Mouse (Mus musculus): Measurements from ENCODE around the gene Aifm2. TPM values are rescaled to one million over a fixed set of nuclear protein-coding genes. Genes with fewer than 3 reads are reported as not detected.

Aifm2 gene
- 10.8 and 12.4 TPM in 2 replicates for polyA plus RNA-seq (2015; fragmentation: Nextera tagmentation; extraction: Ambion mirVana)

DNA sequence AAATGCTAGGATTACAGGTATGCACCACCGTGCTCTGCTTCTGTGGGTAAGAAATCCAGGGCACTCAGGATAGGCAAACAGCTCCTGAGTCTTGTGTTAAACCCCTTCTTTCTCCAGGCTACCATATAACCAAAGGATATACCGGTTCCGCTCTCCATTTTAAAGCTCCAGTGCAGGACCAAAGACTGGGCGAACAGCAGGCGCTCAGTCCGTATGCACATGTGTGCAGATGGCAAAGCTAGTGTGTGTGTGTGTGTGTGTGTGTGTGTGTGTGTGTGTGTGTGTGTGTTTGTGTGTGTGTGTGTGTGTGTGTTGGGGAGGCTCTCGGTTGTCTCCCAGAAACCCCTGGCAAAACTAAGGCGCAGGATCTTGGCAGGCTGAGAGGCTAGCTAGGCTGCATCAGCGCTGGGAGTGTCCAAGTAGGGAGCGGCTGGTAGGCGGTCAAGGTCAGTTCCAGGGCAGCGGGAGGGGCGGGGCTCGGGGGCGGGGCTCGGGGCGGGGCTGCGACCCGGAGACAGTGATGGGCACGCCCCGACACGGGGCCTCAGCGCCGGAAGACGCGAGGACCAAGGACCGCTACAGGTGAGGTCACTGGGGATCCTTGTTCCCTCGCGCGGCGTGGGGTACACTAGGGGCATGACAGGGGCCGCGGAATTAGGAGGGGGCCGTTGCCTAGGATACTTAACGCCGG is at the start of gene Aifm2:
TSS of gene Aifm2 (plus strand) at position 493 of the 691 bp plus-strand sequence.
- H3K4me3 ChIP-seq (replicated peaks) = peak within 1 kb of the TSS; percentile 56
- peak; percentile 77 for ATAC-seq (ENCODE audit: insufficient number of reproducible peaks, low FRiP score, low TSS enrichment, low read depth)
- H3K36me3 ChIP-seq = no peaks in the 10 kb centered on the region
- no peaks in the 10 kb centered on the region for H3K27me3 ChIP-seq
- H3K9ac ChIP-seq = peak within 1 kb of the TSS; percentile 33; the same call in 1 of the 2 replicates
- H3K27ac ChIP-seq (replicated peaks) = no peak within 1 kb of the TSS
- peak within 1 kb of the TSS; percentile 85 for H3K4me2 ChIP-seq (replicated peaks)
- no peaks in the 10 kb centered on the region for H3K9me3 ChIP-seq (replicated peaks)
- peaks cover 5% of the 10 kb centered on the region; the same call in 1 of the 2 replicates for H3K4me1 ChIP-seq
- 13% methylated on average over 33 of the region's 36 CpGs for WGBS

DNA sequence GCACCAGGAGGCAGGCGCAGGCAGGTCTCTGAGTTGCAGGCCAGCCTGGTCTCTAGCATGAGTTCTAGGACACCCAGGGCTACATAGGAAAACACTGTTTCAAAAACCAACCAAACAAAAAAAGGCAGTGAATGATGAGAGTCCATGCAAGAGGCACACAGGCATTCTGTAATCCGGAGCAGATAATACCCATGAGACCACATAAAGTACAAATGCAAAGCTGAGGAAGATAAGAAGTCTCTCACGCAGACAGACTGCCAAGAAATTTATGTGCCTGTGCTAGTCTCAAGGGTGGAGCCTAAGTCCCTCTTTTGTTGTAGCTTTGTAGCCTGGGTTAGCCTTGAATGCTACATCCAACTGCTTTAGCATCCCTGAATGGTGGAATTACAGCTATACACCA is 49.4 kb upstream of the Aifm2 start:
- no peaks in the 10 kb centered on the region for H3K9me3 ChIP-seq (replicated peaks)
- H3K4me1 ChIP-seq = peaks cover 4% of the 10 kb centered on the region; the same call in 1 of the 2 replicates
- H3K36me3 ChIP-seq = peaks cover 71% of the 10 kb centered on the region
- no peak overlapping the region for H3K9ac ChIP-seq
- no peak overlapping the region for H3K4me3 ChIP-seq (replicated peaks)
- H3K27ac ChIP-seq (replicated peaks) = no peak overlapping the region
- no peak overlapping the region for H3K4me2 ChIP-seq (replicated peaks)
- WGBS = 89% methylated on average over 3 of the region's 3 CpGs
- no peak for ATAC-seq (ENCODE audit: insufficient number of reproducible peaks, low FRiP score, low TSS enrichment, low read depth)
- no peaks in the 10 kb centered on the region for H3K27me3 ChIP-seq

DNA sequence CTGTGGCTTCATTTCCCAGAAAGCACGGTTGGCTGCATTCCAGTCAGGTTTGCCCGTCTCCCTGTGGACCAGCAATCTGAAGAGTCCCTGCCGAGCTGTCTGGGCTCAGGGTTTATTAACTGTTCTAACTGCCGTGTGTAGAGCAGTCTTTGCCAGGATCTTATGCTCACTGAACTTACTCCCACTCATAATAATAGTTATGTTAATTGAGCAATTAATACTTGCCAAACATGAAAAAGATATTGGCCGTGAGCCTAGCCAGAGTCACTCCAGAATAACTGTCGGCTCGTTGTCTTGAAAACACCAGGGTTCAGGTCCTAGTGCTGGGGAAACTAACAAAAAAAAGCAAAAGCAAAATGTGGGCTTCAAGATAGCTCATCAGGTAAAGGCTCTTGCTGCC is 45.8 kb upstream of the Aifm2 start:
- ATAC-seq (ENCODE audit: insufficient number of reproducible peaks, low FRiP score, low TSS enrichment, low read depth) = no peak
- no peaks in the 10 kb centered on the region for H3K4me1 ChIP-seq
- peaks cover 82% of the 10 kb centered on the region for H3K36me3 ChIP-seq
- H3K4me3 ChIP-seq (replicated peaks) = no peak overlapping the region
- 80% methylated on average over 7 of the region's 7 CpGs for WGBS
- H3K4me2 ChIP-seq (replicated peaks) = no peak overlapping the region
- H3K27ac ChIP-seq (replicated peaks) = no peak overlapping the region
- H3K9me3 ChIP-seq (replicated peaks) = no peaks in the 10 kb centered on the region
- H3K9ac ChIP-seq = no peak overlapping the region
- H3K27me3 ChIP-seq = no peaks in the 10 kb centered on the region

DNA sequence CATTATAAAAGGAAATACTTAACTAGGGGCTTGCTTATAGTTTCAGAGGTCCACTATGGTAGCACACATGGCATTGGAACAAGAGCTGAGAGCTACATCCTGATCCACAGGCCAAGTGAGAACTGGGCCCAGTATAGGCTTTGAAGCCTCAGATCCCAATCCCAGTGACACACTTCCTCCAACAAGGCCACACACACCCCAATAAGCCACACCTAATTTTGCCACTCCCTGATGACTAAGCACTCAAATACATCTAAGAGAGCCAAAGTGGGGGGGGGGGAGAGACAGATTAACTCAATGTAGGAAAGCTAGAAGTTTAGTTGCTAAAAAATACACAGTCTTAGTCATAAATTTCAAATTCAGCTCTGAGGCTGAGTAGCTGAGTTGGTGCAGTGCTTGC is 45.2 kb upstream of the Aifm2 start:
- Histone ChIP-seq H3K9me3 (replicated peaks) (no peaks in the 10 kb centered on the region), H3K4me3 (replicated peaks) (no peak overlapping the region), H3K9ac (no peak overlapping the region), H3K27me3 (no peaks in the 10 kb centered on the region), H3K36me3 (peaks cover 85% of the 10 kb centered on the region), H3K27ac (replicated peaks) (no peak overlapping the region), H3K4me2 (replicated peaks) (no peak overlapping the region), H3K4me1 (no peaks in the 10 kb centered on the region)
- ATAC-seq (ENCODE audit: insufficient number of reproducible peaks, low FRiP score, low TSS enrichment, low read depth) = no peak

DNA sequence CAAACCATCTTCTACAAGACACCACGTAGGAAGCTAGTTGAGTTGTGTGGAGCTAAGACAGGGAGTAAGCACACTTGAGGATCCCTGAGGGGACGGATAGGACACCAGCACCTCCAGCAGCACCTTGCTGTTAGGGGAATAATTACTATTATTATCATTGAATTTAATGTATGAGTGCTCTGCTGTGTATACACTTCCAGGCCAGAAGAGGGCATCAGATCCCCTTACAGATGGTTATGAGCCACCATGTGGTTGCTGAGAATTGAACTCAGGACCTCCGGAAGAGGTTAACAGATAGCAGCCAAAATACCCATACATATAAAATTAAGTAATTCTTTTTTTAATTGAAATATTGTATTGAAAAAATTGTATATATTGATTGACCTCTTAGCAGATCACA is 44.3 kb upstream of the Aifm2 start:
- ATAC-seq (ENCODE audit: insufficient number of reproducible peaks, low FRiP score, low TSS enrichment, low read depth) = no peak
- Histone ChIP-seq H3K36me3 (peaks cover 83% of the 10 kb centered on the region), H3K9ac (no peak overlapping the region), H3K4me3 (replicated peaks) (no peak overlapping the region), H3K4me2 (replicated peaks) (no peak overlapping the region), H3K27ac (replicated peaks) (no peak overlapping the region), H3K9me3 (replicated peaks) (no peaks in the 10 kb centered on the region), H3K27me3 (no peaks in the 10 kb centered on the region), H3K4me1 (no peaks in the 10 kb centered on the region)
- 94% methylated on average over 3 of the region's 3 CpGs for WGBS

DNA sequence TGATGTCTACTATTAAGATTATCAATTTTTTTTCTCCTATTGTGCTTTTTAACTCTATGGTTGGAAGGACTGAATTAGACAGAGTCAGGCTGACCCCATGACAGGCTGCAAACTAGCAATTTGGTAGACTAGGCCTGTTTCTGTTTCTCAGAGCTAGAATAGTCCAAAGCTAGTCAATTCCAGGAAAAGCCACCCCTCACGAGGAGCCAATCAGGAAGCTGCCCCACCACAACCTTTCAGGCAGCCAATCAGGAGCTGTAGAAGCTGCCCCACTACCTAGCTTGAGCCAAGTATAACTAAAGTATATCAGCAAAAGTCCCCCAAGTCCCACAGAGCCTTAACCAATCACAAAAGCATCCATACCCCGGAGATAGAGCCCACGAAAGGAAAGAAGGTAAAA is 39.1 kb upstream of the Aifm2 start:
- Histone ChIP-seq H3K27me3 (no peaks in the 10 kb centered on the region), H3K9me3 (replicated peaks) (no peaks in the 10 kb centered on the region), H3K27ac (replicated peaks) (no peak overlapping the region), H3K9ac (no peak overlapping the region), H3K4me3 (replicated peaks) (no peak overlapping the region), H3K4me2 (replicated peaks) (no peak overlapping the region), H3K36me3 (peaks cover 41% of the 10 kb centered on the region), H3K4me1 (0 out of 2 replicates have a peak, but pooled peaks cover 3% of the 10 kb centered on the region)
- ATAC-seq (ENCODE audit: insufficient number of reproducible peaks, low FRiP score, low TSS enrichment, low read depth) = no peak
- 75% methylated on average over 3 of the region's 3 CpGs for WGBS

DNA sequence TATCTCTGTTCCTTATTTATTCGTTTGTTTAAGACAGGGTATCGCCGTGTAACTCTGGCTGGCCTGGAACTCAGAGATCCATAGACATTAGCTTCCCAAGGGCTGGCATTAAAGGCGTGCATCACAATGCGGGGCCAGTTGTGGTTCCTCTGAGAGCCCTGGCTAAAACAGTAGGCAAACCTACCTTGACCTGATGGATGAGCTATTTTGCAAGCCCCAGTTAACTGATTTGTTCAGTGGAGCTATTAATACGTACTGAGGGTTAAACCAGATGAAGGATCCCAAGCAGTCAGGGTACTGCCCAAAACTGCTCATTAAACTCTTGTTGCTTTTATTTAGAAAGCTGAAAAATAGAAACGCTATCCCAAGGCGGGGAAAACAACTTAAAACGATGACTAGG is 35.5 kb upstream of the Aifm2 start:
- peak overlapping the region; percentile 60 for H3K4me2 ChIP-seq (replicated peaks)
- H3K4me3 ChIP-seq (replicated peaks) = peak overlapping the region; percentile 88
- 35% methylated on average over 9 of the region's 9 CpGs for WGBS
- no peaks in the 10 kb centered on the region for H3K9me3 ChIP-seq (replicated peaks)
- no peaks in the 10 kb centered on the region for H3K27me3 ChIP-seq
- peak overlapping the region; percentile 72 for H3K9ac ChIP-seq
- peaks cover 22% of the 10 kb centered on the region for H3K4me1 ChIP-seq
- peaks cover 15% of the 10 kb centered on the region for H3K36me3 ChIP-seq
- H3K27ac ChIP-seq (replicated peaks) = peak overlapping the region; percentile 91
- ATAC-seq (ENCODE audit: insufficient number of reproducible peaks, low FRiP score, low TSS enrichment, low read depth) = no peak

DNA sequence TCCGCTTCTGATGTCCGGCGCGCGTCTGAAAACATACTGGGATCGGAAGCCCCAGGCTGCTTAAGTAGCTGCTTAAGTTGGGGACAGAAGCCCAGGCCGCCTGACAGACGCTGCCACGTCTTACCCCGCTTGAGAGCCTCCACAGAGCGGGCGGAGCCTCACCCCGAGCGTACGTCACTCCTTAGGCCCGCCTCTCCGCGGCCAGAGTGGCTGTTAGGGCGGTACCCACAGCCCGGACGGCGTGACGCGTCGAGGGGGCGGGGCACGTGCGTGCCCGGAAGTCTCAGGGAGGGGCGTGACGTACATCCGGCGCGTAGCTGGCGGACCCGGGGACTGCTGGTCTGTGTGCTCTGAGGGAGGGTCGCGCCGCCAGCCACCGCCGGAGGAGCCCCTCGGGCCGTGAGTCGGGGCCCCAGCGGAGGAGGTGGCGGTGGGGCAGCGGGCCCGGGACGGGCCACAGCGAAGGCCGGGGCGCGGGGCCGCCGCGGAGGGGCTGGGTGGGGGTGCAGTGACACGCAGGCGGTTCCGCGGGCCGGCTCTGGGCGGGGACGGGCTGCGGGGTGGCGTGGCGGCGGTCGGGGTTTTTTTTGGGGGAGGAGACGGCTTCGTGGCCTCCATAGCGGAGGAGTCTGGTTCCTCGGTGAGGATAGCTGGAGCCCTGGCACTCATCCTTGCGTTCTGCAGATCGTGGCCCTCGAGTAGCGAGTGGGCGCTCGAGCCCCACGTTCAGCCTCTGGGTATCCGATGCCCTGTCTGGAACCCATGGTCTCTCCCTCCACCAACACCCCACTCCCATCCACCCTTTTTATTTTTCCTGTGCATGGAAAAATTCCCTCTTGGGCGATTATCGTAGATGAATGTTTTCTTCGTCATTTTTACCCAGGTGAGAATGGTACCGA is 34.8 kb upstream of the Aifm2 start, which contains the start of gene Sar1a:
TSS of gene Sar1a (plus strand) at position 285 of the 899 bp plus-strand sequence.
- no peaks in the 10 kb centered on the region for H3K27me3 ChIP-seq
- peaks cover 15% of the 10 kb centered on the region for H3K36me3 ChIP-seq
- no peaks in the 10 kb centered on the region for H3K9me3 ChIP-seq (replicated peaks)
- ATAC-seq (ENCODE audit: insufficient number of reproducible peaks, low FRiP score, low TSS enrichment, low read depth) = peak; percentile 100
- peak within 1 kb of the TSS; percentile 93 for H3K27ac ChIP-seq (replicated peaks)
- peak within 1 kb of the TSS; percentile 88 for H3K4me3 ChIP-seq (replicated peaks)
- peak within 1 kb of the TSS; percentile 99 for H3K9ac ChIP-seq
- H3K4me1 ChIP-seq = peaks cover 22% of the 10 kb centered on the region
- peak within 1 kb of the TSS; percentile 60 for H3K4me2 ChIP-seq (replicated peaks)
- under 1% methylated on average over 84 of the region's 84 CpGs for WGBS

DNA sequence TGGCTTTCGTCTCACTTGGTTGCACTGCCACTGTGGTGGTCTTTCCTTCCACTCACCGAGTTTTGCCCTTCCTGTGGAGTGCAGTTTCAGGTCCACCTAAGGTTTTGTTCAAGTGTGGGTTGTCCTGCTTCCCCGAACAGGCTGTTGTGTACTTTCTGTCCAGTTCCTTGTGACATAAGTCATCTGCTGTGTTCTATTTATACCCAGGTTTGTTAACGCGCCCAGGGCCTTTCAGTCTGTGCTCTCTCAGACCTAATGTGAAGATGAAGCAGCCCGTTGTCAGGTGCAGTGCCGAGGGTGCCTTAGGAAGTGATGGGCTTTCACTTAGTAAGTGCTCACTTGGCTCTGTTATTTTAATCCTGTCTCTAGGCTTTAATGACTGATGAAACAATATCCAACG is 25.7 kb upstream of the Aifm2 start:
- WGBS = 82% methylated on average over 8 of the region's 8 CpGs

DNA sequence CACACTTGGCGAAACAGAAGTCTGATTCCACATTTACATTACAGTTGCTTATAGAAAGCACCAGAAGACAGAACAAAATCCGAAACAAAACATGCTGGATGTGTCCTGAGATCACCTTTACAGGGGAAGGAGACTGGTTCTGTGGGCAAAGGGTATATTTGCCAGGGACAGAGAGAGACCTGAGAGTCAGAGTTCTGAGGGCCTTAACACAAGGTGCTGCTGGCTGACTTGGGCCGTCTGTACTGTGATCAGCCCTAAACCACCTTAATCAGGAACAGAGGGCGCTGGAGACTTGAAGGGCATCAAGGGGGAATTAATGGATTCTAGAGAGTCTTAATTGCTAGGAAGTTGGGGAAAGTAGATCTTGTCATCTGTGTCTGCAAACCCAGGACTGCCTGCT is 21.5 kb upstream of the Aifm2 start:
- Histone ChIP-seq H3K27me3 (no peaks in the 10 kb centered on the region), H3K9me3 (replicated peaks) (no peaks in the 10 kb centered on the region), H3K27ac (replicated peaks) (no peak overlapping the region), H3K4me2 (replicated peaks) (no peak overlapping the region), H3K9ac (no peak overlapping the region), H3K4me3 (replicated peaks) (no peak overlapping the region), H3K36me3 (peaks cover 52% of the 10 kb centered on the region), H3K4me1 (peaks cover 17% of the 10 kb centered on the region)
- WGBS = 75% methylated on average over 4 of the region's 4 CpGs
- no peak for ATAC-seq (ENCODE audit: insufficient number of reproducible peaks, low FRiP score, low TSS enrichment, low read depth)

More for the DNA sequence above, 25.7 kb upstream of the Aifm2 start:
- Histone ChIP-seq H3K4me2 (replicated peaks) (no peak overlapping the region), H3K4me3 (replicated peaks) (no peak overlapping the region), H3K9ac (no peak overlapping the region), H3K36me3 (peaks cover 84% of the 10 kb centered on the region), H3K27me3 (no peaks in the 10 kb centered on the region), H3K27ac (replicated peaks) (no peak overlapping the region), H3K9me3 (replicated peaks) (no peaks in the 10 kb centered on the region), H3K4me1 (no peaks in the 10 kb centered on the region)
- no peak for ATAC-seq (ENCODE audit: insufficient number of reproducible peaks, low FRiP score, low TSS enrichment, low read depth)

DNA sequence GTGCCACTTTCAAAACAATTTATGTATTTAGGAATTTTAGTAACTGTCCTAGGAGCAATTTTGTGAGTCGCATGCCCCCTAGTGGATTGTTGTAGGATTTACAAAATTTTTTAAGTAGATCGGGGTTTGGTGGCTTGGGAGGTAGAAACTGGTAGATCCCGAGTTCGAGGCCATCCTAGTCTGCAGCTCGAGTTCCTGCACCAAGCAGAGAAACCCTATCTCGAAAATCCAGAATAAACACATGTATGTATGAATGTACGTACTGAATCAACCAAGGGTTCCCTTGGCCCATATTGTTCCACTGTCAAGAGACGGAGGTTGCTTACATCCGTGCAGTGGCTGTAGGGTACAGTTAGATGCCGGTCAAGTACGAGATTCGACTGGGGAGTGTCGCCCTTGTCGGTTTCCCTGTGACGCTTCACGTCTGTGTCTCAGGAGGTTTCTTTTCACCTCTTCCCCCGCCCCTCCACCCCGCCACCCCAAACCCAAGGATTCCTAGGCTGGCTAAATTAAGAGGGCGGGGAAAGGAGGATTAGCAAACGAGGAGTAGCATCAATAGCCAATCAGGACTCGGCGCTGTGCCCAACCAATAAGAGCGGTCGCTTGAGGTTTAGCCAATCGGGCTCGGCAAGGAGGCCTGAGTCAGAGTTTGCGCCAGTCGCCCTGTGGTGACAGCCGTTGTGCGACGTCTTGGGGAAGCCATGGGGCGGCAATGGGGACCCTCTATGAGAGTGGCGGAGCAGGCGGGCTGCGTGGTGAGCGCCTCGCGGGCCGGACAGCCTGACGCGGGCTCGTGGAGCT is 20.0 kb upstream of the Aifm2 start, which contains the start of gene Tysnd1:
TSS of gene Tysnd1 (plus strand) at position 645 of the 801 bp plus-strand sequence.
- peaks cover 17% of the 10 kb centered on the region for H3K4me1 ChIP-seq

More for the DNA sequence above, 20.0 kb upstream of the Aifm2 start, which contains the start of gene Tysnd1:
- H3K4me2 ChIP-seq (replicated peaks) = peak within 1 kb of the TSS; percentile 99
- peak within 1 kb of the TSS; percentile 74 for H3K27ac ChIP-seq (replicated peaks)
- H3K27me3 ChIP-seq = no peaks in the 10 kb centered on the region
- H3K9me3 ChIP-seq (replicated peaks) = no peaks in the 10 kb centered on the region
- peak within 1 kb of the TSS; percentile 73 for H3K9ac ChIP-seq
- WGBS = under 1% methylated on average over 42 of the region's 42 CpGs
- peak within 1 kb of the TSS; percentile 98 for H3K4me3 ChIP-seq (replicated peaks)
- ATAC-seq (ENCODE audit: insufficient number of reproducible peaks, low FRiP score, low TSS enrichment, low read depth) = peak; percentile 95
- peaks cover 47% of the 10 kb centered on the region for H3K36me3 ChIP-seq

Data from embryonic facial prominence, embryonic 15.5 days (tissue).